Mouse (Mus musculus) limb, embryonic 13.5 days (tissue): ENCODE data around the gene Tenm2. TPM values are rescaled to one million over a fixed set of nuclear protein-coding genes. Genes with fewer than 3 reads are reported as not detected.

Experiments used
- ATAC-seq: fragments of 200-750 bp; cut with Nextera tagmentation; 2 replicates; pipeline ENCODE4 v1.8.0; 2017; ENCODE audit warnings: low read depth, moderate number of reproducible peaks, moderate TSS enrichment; ENCODE audit not compliant: low FRiP score
- H3K27ac ChIP-seq: fragments of 300-500 bp; sonication (generic); 2 replicates; pipeline ENCODE4 v1.5.1; 2015; ENCODE audit warnings: inconsistent platforms, mild to moderate bottlenecking, moderate library complexity
- H3K27me3 ChIP-seq: fragments of 300-500 bp; sonication (generic); 2 replicates; pipeline ENCODE4 v1.6.1; 2015; ENCODE audit warnings: mild to moderate bottlenecking, inconsistent platforms
- H3K36me3 ChIP-seq: fragments of 300-500 bp; sonication (generic); 2 replicates; pipeline ENCODE4 v1.6.1; 2015; ENCODE audit warnings: inconsistent platforms, mild to moderate bottlenecking, moderate library complexity
- H3K4me1 ChIP-seq: fragments of 300-500 bp; sonication (generic); 2 replicates; pipeline ENCODE4 v1.6.1; 2015; ENCODE audit warnings: inconsistent platforms
- H3K4me2 ChIP-seq: fragments of 300-500 bp; sonication (generic); replicated peaks from 2 replicates; pipeline ENCODE4 v1.6.1; 2015; ENCODE audit warnings: inconsistent platforms, mild to moderate bottlenecking, moderate library complexity
- H3K4me3 ChIP-seq: fragments of 300-500 bp; sonication (generic); 2 replicates; pipeline ENCODE4 v1.5.1; 2015; ENCODE audit warnings: moderate library complexity, mild to moderate bottlenecking, inconsistent platforms
- H3K9ac ChIP-seq: fragments of 300-500 bp; sonication (generic); 2 replicates; pipeline ENCODE4 v1.6.1; 2015; ENCODE audit warnings: mild to moderate bottlenecking, inconsistent platforms
- H3K9me3 ChIP-seq: fragments of 300-500 bp; sonication (generic); 2 replicates; pipeline ENCODE4 v1.6.1; 2016; ENCODE audit warnings: inconsistent platforms
- WGBS: fragments of 180-500 bp; shearing (Covaris S2); methylation state at CpG from one replicate; pipeline ENCODE4 v1.1.7; 2015; 5-methylcytosine and 5-hydroxymethylcytosine counted together
- polyA plus RNA-seq: library from polyadenylated mRNA; unstranded; fragments of >200 nt; fragmentation: Nextera tagmentation; extraction: Ambion mirVana; gene quantifications from 2 replicates; pipeline ENCODE4 v1.2.1, GENCODE M21; 2015

Gene Tenm2
- polyA plus RNA-seq, 1 experiment from 2014 or later: 6.4 TPM

DNA sequence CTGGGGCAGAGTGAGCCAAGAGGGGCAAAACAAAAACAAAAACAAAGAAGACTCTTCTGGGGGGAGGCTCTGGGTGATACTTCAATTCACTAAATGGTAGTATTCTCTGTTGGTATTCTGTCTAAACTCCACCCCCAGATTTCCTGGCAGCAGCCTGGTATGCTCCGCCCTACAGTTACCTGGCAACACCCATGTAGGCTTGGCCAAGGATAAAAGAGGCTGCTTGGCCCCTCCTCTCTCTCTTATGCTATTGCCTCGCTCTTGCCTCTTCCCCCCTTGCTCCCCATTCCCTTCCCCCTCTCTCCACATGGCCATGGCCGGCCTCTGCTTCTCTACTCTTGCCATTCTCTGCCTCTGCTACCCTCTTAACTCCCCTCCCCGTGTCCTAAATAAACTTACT is 687.6 kb downstream of the Tenm2 start:
- H3K9me3 ChIP-seq: no peaks in the 10 kb centered on the region
- no peaks in the 10 kb centered on the region for H3K27me3 ChIP-seq
- H3K4me1 ChIP-seq: peaks cover 8% of the 10 kb centered on the region; the same call in 1 of the 2 replicates
- H3K36me3 ChIP-seq: no peaks in the 10 kb centered on the region
- no peak for ATAC-seq
- H3K4me2 ChIP-seq: no peak overlapping the region
- no peak overlapping the region for H3K4me3 ChIP-seq
- no peak overlapping the region for H3K9ac ChIP-seq
- H3K27ac ChIP-seq: no peak overlapping the region
- 75% methylated on average over 4 of the region's 4 CpGs for WGBS

DNA sequence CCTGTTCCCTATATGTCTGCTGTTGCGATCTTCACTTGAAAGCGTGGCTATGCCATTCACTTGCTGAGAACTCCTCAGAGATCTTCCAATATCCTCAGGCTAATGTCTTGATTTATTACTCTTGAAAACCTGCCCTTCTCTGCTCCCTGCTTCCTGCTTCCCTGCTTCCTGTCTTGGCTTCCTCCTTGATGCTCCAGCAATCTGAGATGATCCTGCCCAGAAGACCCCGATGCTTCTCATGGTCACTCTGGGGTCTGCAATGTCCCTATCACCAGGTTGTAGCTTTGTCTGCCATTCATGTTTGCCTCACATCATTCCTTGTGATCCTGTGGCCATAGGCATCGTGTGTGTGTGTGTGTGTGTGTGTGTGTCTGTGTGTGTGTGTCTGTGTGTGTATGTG is 697.6 kb downstream of the Tenm2 start:
- Histone ChIP-seq H3K27ac (no peak overlapping the region), H3K36me3 (no peaks in the 10 kb centered on the region), H3K4me1 (no peaks in the 10 kb centered on the region), H3K27me3 (no peaks in the 10 kb centered on the region), H3K9me3 (no peaks in the 10 kb centered on the region), H3K9ac (no peak overlapping the region), H3K4me3 (no peak overlapping the region), H3K4me2 (no peak overlapping the region)
- WGBS: 81% methylated on average over 4 of the region's 4 CpGs
- ATAC-seq: no peak

GRCm38 (mm10) chr11:36537573-36538133 is 698.1 kb downstream of the Tenm2 start:
- H3K27ac ChIP-seq: no peak overlapping the region
- no peak overlapping the region for H3K4me3 ChIP-seq
- no peak overlapping the region for H3K4me2 ChIP-seq
- WGBS: 83% methylated on average over 9 of the region's 9 CpGs
- H3K9me3 ChIP-seq: no peaks in the 10 kb centered on the region
- no peak overlapping the region for H3K9ac ChIP-seq
- ATAC-seq: no peak
- no peaks in the 10 kb centered on the region for H3K36me3 ChIP-seq
- no peaks in the 10 kb centered on the region for H3K4me1 ChIP-seq
- no peaks in the 10 kb centered on the region for H3K27me3 ChIP-seq

DNA sequence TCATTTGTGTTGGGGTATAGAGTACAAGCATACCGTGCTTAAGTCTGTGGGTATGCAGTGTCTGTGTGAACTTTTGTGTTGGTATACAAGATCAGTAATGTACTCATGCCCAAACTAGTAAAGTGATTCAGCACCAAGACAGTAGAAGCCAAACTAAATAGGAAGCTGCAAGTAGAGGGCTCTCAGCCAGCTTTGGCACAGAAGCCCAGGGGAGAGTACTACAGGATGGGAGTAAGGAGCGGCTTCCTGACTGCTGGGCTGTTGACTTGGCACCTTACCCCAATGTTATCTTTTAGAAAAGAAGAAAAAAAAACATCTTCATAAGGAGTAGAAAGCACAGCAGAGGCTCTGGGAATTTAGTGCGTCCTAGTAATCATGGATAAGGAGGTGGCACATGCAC is 700.2 kb downstream of the Tenm2 start:
- Histone ChIP-seq H3K27ac (no peak overlapping the region), H3K4me2 (no peak overlapping the region), H3K4me3 (no peak overlapping the region), H3K27me3 (no peaks in the 10 kb centered on the region), H3K9ac (no peak overlapping the region), H3K36me3 (no peaks in the 10 kb centered on the region), H3K4me1 (no peaks in the 10 kb centered on the region), H3K9me3 (no peaks in the 10 kb centered on the region)
- WGBS: 93% methylated on average over 3 of the region's 3 CpGs
- ATAC-seq: no peak

DNA sequence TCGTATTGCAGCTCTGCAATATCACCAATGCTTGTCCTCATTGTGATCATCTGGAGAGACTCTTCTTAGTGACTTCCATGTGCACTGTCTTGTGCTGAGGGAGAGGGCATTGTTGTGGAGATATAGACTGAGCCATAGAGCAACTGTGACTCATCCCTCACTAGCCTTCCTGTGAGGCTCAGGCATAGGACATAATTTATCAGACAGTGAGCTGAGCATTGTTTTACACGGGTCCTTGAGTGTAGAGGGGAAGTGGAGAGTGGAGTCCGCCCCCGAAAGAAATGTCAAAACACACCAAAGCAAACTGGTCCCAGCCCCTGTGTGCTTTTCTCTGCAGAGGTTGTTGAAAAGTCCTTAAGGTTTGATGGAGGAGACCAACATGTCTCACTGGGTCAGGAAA is 704.1 kb downstream of the Tenm2 start:
- H3K9ac ChIP-seq: no peak overlapping the region
- no peak overlapping the region for H3K4me2 ChIP-seq
- H3K27ac ChIP-seq: no peak overlapping the region
- H3K4me1 ChIP-seq: no peaks in the 10 kb centered on the region
- H3K27me3 ChIP-seq: no peaks in the 10 kb centered on the region
- no peak for ATAC-seq
- 81% methylated on average over 4 of the region's 4 CpGs for WGBS
- no peaks in the 10 kb centered on the region for H3K9me3 ChIP-seq
- no peak overlapping the region for H3K4me3 ChIP-seq
- H3K36me3 ChIP-seq: no peaks in the 10 kb centered on the region

- WGBS: 57% methylated on average over 4 of the region's 4 CpGs
- Histone ChIP-seq H3K4me2 (no peak overlapping the region), H3K4me1 (no peaks in the 10 kb centered on the region), H3K27me3 (no peaks in the 10 kb centered on the region), H3K36me3 (no peaks in the 10 kb centered on the region), H3K9me3 (no peaks in the 10 kb centered on the region), H3K27ac (no peak overlapping the region), H3K4me3 (no peak overlapping the region), H3K9ac (no peak overlapping the region)
- no peak for ATAC-seq
Measured at GRCm38 (mm10) chr11:36527509-36527908, 708.3 kb downstream of the Tenm2 start.

- H3K4me2 ChIP-seq: no peak overlapping the region
- no peaks in the 10 kb centered on the region for H3K36me3 ChIP-seq
- no peak for ATAC-seq
- H3K9ac ChIP-seq: no peak overlapping the region
- H3K27me3 ChIP-seq: no peaks in the 10 kb centered on the region
- WGBS: 11% methylated on average over 8 of the region's 8 CpGs
- H3K9me3 ChIP-seq: no peaks in the 10 kb centered on the region
- no peak overlapping the region for H3K4me3 ChIP-seq
- no peaks in the 10 kb centered on the region for H3K4me1 ChIP-seq
- H3K27ac ChIP-seq: no peak overlapping the region
Measured at GRCm38 (mm10) chr11:36526381-36526780, 709.4 kb downstream of the Tenm2 start.

GRCm38 (mm10) chr11:36512468-36512867 is 723.3 kb downstream of the Tenm2 start:
- ATAC-seq: no peak
- WGBS: 42% methylated on average over 7 of the region's 7 CpGs
- no peaks in the 10 kb centered on the region for H3K36me3 ChIP-seq
- no peaks in the 10 kb centered on the region for H3K27me3 ChIP-seq
- no peak overlapping the region for H3K27ac ChIP-seq
- no peak overlapping the region for H3K9ac ChIP-seq
- peaks cover 4% of the 10 kb centered on the region; the same call in 1 of the 2 replicates for H3K4me1 ChIP-seq
- peaks cover 8% of the 10 kb centered on the region; the same call in 1 of the 2 replicates for H3K9me3 ChIP-seq
- H3K4me2 ChIP-seq: no peak overlapping the region
- no peak overlapping the region for H3K4me3 ChIP-seq

GRCm38 (mm10) chr11:36508312-36508711 is 727.5 kb downstream of the Tenm2 start:
- Histone ChIP-seq H3K9me3 (peaks cover 8% of the 10 kb centered on the region; the same call in 1 of the 2 replicates), H3K4me1 (peaks cover 19% of the 10 kb centered on the region), H3K4me3 (no peak overlapping the region), H3K36me3 (no peaks in the 10 kb centered on the region), H3K4me2 (no peak overlapping the region), H3K9ac (no peak overlapping the region), H3K27me3 (no peaks in the 10 kb centered on the region), H3K27ac (no peak overlapping the region)
- WGBS: 67% methylated on average over 7 of the region's 7 CpGs
- no peak for ATAC-seq

GRCm38 (mm10) chr11:36494898-36495548 is 740.7 kb downstream of the Tenm2 start:
- H3K4me1 ChIP-seq: 0 out of 2 replicates have a peak, but pooled peaks cover 5% of the 10 kb centered on the region
- H3K27me3 ChIP-seq: no peaks in the 10 kb centered on the region
- no peak for ATAC-seq
- no peak overlapping the region for H3K9ac ChIP-seq
- H3K27ac ChIP-seq: no peak overlapping the region
- 62% methylated on average over 9 of the region's 9 CpGs for WGBS
- H3K4me3 ChIP-seq: no peak overlapping the region
- no peaks in the 10 kb centered on the region for H3K9me3 ChIP-seq
- H3K36me3 ChIP-seq: no peaks in the 10 kb centered on the region
- no peak overlapping the region for H3K4me2 ChIP-seq

DNA sequence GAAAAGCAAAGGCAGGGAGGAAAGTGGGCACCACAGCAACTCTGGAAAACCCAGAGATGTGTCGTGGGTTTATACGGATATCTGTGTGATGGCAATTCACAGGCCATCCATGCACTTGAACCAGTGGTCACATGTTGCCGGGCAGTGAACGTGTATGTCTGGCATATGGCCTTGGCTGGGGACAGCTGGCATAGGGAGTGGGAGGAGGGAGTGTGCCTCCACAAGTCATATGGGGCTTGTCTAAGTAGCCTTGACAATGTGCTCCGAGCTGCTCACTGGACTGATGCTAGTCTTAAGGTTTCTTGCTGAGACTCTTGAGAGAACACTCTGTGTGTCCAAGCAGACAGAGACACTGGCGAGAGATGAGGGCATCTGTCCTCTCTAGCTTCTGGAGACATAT is 743.5 kb downstream of the Tenm2 start:
- no peak overlapping the region for H3K9ac ChIP-seq
- H3K27ac ChIP-seq: no peak overlapping the region
- H3K27me3 ChIP-seq: no peaks in the 10 kb centered on the region
- no peaks in the 10 kb centered on the region for H3K9me3 ChIP-seq
- no peak overlapping the region for H3K4me2 ChIP-seq
- H3K4me3 ChIP-seq: no peak overlapping the region
- no peak for ATAC-seq
- H3K4me1 ChIP-seq: 0 out of 2 replicates have a peak, but pooled peaks cover 5% of the 10 kb centered on the region
- 87% methylated on average over 6 of the region's 6 CpGs for WGBS
- no peaks in the 10 kb centered on the region for H3K36me3 ChIP-seq

DNA sequence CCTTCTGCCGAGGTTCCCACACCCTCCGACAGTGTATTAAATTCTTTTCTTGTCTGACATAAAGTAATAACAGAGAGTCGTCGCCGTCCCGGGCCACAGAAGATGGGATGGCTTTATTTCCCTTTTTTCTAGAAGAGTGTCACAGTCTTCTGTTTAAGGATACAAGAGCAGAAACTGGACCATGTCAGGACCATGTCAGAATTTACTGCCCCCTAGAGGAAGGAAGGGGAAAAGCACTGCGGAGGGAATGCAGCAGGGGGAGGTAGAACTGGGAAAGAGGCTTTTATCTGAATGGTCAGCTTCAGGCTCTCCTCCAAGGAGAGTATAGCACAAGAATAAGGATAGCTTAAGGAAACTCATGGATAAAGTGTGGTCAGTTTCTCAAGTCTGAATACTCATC is 745.7 kb downstream of the Tenm2 start:
- Histone ChIP-seq H3K9ac (no peak overlapping the region), H3K4me3 (no peak overlapping the region), H3K27ac (no peak overlapping the region), H3K4me1 (0 out of 2 replicates have a peak, but pooled peaks cover 5% of the 10 kb centered on the region), H3K36me3 (no peaks in the 10 kb centered on the region), H3K9me3 (no peaks in the 10 kb centered on the region), H3K4me2 (no peak overlapping the region), H3K27me3 (peaks cover under 1% of the 10 kb centered on the region; the same call in 1 of the 2 replicates)
- ATAC-seq: no peak
- 58% methylated on average over 7 of the region's 7 CpGs for WGBS

- ATAC-seq: no peak
- Histone ChIP-seq H3K4me1 (peaks cover 12% of the 10 kb centered on the region), H3K36me3 (no peaks in the 10 kb centered on the region), H3K4me3 (no peak overlapping the region), H3K27ac (no peak overlapping the region), H3K9ac (no peak overlapping the region), H3K9me3 (no peaks in the 10 kb centered on the region), H3K27me3 (peaks cover 10% of the 10 kb centered on the region), H3K4me2 (no peak overlapping the region)
- 74% methylated on average over 4 of the region's 4 CpGs for WGBS
Measured at GRCm38 (mm10) chr11:36488666-36489065, 747.1 kb downstream of the Tenm2 start.
